Mouse (Mus musculus) midbrain, embryonic 14.5 days (tissue): ENCODE results near the gene Nhlrc2. TPM values are rescaled to one million over a fixed set of nuclear protein-coding genes. Genes with fewer than 3 reads are reported as not detected.
"Not testable (repeated sequence)": the region's sequence is repeated elsewhere in the genome, so short reads cannot be mapped to it uniquely, and the experiment has no call there.

Source experiments
- ATAC-seq: fragments of 200-750 bp; cut with Nextera tagmentation; 2 replicates; pipeline ENCODE4 v1.8.0; 2017; ENCODE audit warnings: moderate number of reproducible peaks, moderate library complexity; ENCODE audit not compliant: low FRiP score, low TSS enrichment
- DNase-seq: peaks from one replicate; pipeline ENCODE4 v3.0.0-alpha.2; 2015
- H3K27ac ChIP-seq: fragments of 300-500 bp; sonication (generic); replicated peaks from 2 replicates; pipeline ENCODE4 v1.5.1; 2014; ENCODE audit warnings: mild to moderate bottlenecking, low read depth, low read length, moderate library complexity
- H3K27me3 ChIP-seq: fragments of 300-500 bp; sonication (generic); 2 replicates; pipeline ENCODE4 v1.6.1; 2014; ENCODE audit warnings: low read length, control low read depth, mixed read lengths; ENCODE audit not compliant: control insufficient read depth, insufficient read depth
- H3K36me3 ChIP-seq: fragments of 300-500 bp; sonication (generic); 2 replicates; pipeline ENCODE4 v1.6.1; 2014; ENCODE audit warnings: low read length, control low read depth; ENCODE audit not compliant: control insufficient read depth, insufficient read depth
- H3K4me1 ChIP-seq: fragments of 300-500 bp; sonication (generic); 2 replicates; pipeline ENCODE4 v1.6.1; 2014; ENCODE audit warnings: mild to moderate bottlenecking, antibody characterized with exemption, low read length, control low read depth; ENCODE audit not compliant: control insufficient read depth, insufficient read depth
- H3K4me2 ChIP-seq: fragments of 300-500 bp; sonication (generic); 2 replicates; pipeline ENCODE4 v1.6.1; 2014; ENCODE audit warnings: mild to moderate bottlenecking, low read length, moderate library complexity
- H3K4me3 ChIP-seq: fragments of 300-500 bp; sonication (generic); replicated peaks from 2 replicates; pipeline ENCODE4 v1.5.1; 2014; ENCODE audit warnings: low read depth, low read length
- H3K9ac ChIP-seq: fragments of 300-500 bp; sonication (generic); replicated peaks from 2 replicates; pipeline ENCODE4 v1.6.1; 2014; ENCODE audit warnings: mild to moderate bottlenecking, low read length, moderate library complexity
- H3K9me3 ChIP-seq: fragments of 300-500 bp; sonication (generic); 2 replicates; pipeline ENCODE4 v1.6.1; 2016; ENCODE audit warnings: low read length, control low read depth, mixed read lengths; ENCODE audit not compliant: control insufficient read depth
- WGBS: fragments of 180-500 bp; shearing (Covaris S2); extraction: QIAGEN DNeasy Blood & Tissue Kit; methylation state at CpG from one replicate; pipeline ENCODE4 v1.1.7; 2014; 5-methylcytosine and 5-hydroxymethylcytosine counted together
- polyA plus RNA-seq: library from polyadenylated mRNA; unstranded; fragments of >200 nt; fragmentation: Nextera tagmentation; extraction: Ambion mirVana; gene quantifications from 2 replicates; pipeline ENCODE4 v1.2.1, GENCODE M21; 2014

Gene Nhlrc2
- 9.4 and 11.5 TPM in 2 replicates for polyA plus RNA-seq

GRCm38 (mm10) chr19:56548230-56549032, at the start of gene Nhlrc2:
Nhlrc2 (plus strand) TSS chr19:56548261.
- ATAC-seq: peak; percentile 88
- peak within 1 kb of the TSS; percentile 94 for H3K27ac ChIP-seq
- H3K4me3 ChIP-seq: peak within 1 kb of the TSS; percentile 85
- DNase-seq: peak; percentile 90
- H3K27me3 ChIP-seq: no peaks in the 10 kb centered on the region
- H3K9ac ChIP-seq: peak within 1 kb of the TSS; percentile 86
- H3K4me2 ChIP-seq: peak within 1 kb of the TSS; percentile 78
- peaks cover 19% of the 10 kb centered on the region for H3K4me1 ChIP-seq
- no peaks in the 10 kb centered on the region for H3K9me3 ChIP-seq
- WGBS: under 1% methylated on average over 69 of the region's 69 CpGs
- peaks cover 25% of the 10 kb centered on the region for H3K36me3 ChIP-seq

DNA sequence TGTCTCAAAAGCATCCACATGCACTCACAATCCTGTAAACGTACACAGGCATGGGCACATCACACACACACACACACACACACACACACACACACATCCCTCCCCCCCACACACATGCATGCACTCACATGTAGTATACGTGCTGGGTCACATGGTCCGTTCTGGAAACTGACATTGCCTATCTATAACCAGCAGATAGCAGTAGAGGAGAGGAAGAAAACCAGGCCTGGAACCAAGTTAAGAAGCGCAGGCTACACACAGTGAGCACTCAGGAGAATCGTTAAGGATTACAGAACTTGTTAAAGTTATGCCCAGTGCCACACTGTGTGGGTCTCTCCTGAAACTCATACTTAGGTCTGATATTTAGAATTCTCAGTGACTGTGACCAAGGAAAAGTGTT, 45.0 kb upstream of the Nhlrc2 start:
- H3K9ac ChIP-seq: not testable (repeated sequence)

GRCm38 (mm10) chr19:56503525-56503924, 44.5 kb upstream of the Nhlrc2 start:
- H3K9ac ChIP-seq, H3K4me2 ChIP-seq, H3K9me3 ChIP-seq, H3K4me3 ChIP-seq, H3K36me3 ChIP-seq, H3K27ac ChIP-seq, H3K27me3 ChIP-seq, ATAC-seq, H3K4me1 ChIP-seq, DNase-seq: not testable (repeated sequence)
- no CpG with 5 or more reads among the region's 5 CpGs for WGBS

More for the DNA sequence above, 45.0 kb upstream of the Nhlrc2 start:
- not testable (repeated sequence) for ATAC-seq, H3K4me1 ChIP-seq, H3K36me3 ChIP-seq, H3K9me3 ChIP-seq, H3K4me2 ChIP-seq, H3K4me3 ChIP-seq, H3K27me3 ChIP-seq, DNase-seq, H3K27ac ChIP-seq
- WGBS: no CpG with 5 or more reads among the region's 5 CpGs

GRCm38 (mm10) chr19:56511207-56511606, 36.9 kb upstream of the Nhlrc2 start:
- not testable (repeated sequence) for H3K27me3 ChIP-seq, ATAC-seq, H3K27ac ChIP-seq, H3K4me1 ChIP-seq, H3K9me3 ChIP-seq, H3K36me3 ChIP-seq, DNase-seq, H3K4me2 ChIP-seq, H3K4me3 ChIP-seq, H3K9ac ChIP-seq
- no CpG with 5 or more reads among the region's 4 CpGs for WGBS

DNA sequence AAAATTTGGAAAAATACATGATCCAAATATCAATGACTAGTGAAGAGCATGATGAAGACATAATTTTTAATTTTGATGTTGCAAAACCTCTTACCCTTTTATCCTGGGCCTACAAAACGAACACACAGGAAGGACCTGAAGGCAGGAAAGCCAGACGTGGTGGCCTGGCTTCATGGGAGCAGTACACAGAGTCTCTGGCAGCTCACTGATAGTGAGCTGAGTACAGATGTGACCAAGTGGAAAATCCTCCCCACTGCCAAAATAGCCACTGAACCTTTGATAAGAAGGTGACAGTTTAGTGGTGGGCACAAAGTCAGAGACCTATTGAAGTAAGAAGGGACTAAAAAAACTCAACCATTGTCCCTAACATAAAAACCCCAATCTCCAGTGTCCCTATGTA, 34.5 kb upstream of the Nhlrc2 start:
- H3K9ac ChIP-seq, H3K36me3 ChIP-seq, DNase-seq, H3K4me1 ChIP-seq, H3K27ac ChIP-seq, H3K4me2 ChIP-seq, ATAC-seq, H3K4me3 ChIP-seq, H3K9me3 ChIP-seq, H3K27me3 ChIP-seq: not testable (repeated sequence)
- WGBS: no CpG with 5 or more reads among the region's 2 CpGs

GRCm38 (mm10) chr19:56519408-56519807, 28.7 kb upstream of the Nhlrc2 start:
- WGBS: no CpG with 5 or more reads among the region's 7 CpGs
- not testable (repeated sequence) for H3K27ac ChIP-seq, H3K9ac ChIP-seq, H3K27me3 ChIP-seq, H3K4me2 ChIP-seq, H3K4me3 ChIP-seq, DNase-seq, H3K9me3 ChIP-seq, H3K4me1 ChIP-seq, ATAC-seq, H3K36me3 ChIP-seq

GRCm38 (mm10) chr19:56530529-56530928, 17.5 kb upstream of the Nhlrc2 start:
- H3K36me3 ChIP-seq, H3K27me3 ChIP-seq, H3K9me3 ChIP-seq, ATAC-seq, H3K4me2 ChIP-seq, H3K4me1 ChIP-seq, DNase-seq, H3K9ac ChIP-seq, H3K4me3 ChIP-seq, H3K27ac ChIP-seq: not testable (repeated sequence)
- WGBS: no CpG with 5 or more reads among the region's 11 CpGs

DNA sequence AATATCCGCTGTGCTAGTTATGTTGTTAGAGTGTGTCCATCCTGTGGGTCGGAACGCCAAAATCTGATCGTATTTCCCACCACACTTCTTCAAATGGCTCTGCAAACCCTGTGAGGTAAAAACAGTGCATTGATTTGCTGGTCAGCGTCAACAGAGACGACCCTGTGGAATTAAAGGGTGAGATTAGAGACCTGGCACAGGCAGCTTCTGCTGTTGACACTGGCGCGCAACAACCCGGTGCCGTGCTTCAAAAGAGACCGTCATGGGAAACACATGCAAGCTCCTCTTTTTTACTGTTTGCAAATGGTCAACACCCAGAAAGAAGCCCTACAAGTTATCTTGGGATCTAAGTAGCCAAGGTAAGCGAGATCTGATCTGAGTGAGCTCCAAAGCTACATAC, 16.8 kb upstream of the Nhlrc2 start:
- ATAC-seq (no peak), DNase-seq (no peak)
- Histone ChIP-seq H3K4me3 (no peak overlapping the region), H3K4me1 (no peaks in the 10 kb centered on the region), H3K4me2 (no peak overlapping the region), H3K27me3 (no peaks in the 10 kb centered on the region), H3K36me3 (peaks cover 5% of the 10 kb centered on the region), H3K9ac (no peak overlapping the region), H3K9me3 (no peaks in the 10 kb centered on the region), H3K27ac (no peak overlapping the region)
- WGBS: 92% methylated on average over 12 of the region's 12 CpGs
